Mouse (Mus musculus): ENCODE results near the gene Slc22a14.

Slc22a14 gene

GRCm38 (mm10) chr9:119122596-119123369, 242.6 kb downstream of the Slc22a14 start:
- DNase-seq, result no peak

- DNase-seq, result peak in 1 of 2 experiments; percentile 30
Observed at GRCm38 (mm10) chr9:119120168-119120560, 245.2 kb downstream of the Slc22a14 start.

Data from kidney, postnatal 4 days (tissue).